Mouse (Mus musculus) right cerebral cortex, postnatal 4 days (tissue): ENCODE results near the gene Nkd1.

Experiments
- DNase-seq: peaks from one replicate; pipeline ENCODE4 v3.0.0-alpha.2; 2022

Nkd1 gene

DNA sequence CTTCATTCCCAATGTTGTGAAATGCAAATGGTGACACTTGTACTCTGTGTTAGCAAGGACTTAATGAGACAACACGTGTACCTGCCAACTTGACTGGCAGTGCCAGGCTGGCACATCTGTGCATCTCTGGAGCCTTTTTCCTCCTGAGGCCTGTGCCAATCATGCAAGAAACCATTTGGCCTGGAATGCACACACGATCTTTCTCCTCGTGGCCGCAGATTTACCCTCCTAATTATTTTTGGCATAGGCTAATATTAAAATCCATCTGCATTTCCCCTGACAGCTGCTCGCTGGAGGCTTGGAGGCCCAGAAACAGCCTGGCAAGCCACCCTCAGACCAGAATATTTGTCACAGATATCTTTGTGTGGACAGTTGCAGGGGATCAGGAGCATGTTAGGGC is 56.5 kb downstream of the Nkd1 start:
- no peak for DNase-seq

DNA sequence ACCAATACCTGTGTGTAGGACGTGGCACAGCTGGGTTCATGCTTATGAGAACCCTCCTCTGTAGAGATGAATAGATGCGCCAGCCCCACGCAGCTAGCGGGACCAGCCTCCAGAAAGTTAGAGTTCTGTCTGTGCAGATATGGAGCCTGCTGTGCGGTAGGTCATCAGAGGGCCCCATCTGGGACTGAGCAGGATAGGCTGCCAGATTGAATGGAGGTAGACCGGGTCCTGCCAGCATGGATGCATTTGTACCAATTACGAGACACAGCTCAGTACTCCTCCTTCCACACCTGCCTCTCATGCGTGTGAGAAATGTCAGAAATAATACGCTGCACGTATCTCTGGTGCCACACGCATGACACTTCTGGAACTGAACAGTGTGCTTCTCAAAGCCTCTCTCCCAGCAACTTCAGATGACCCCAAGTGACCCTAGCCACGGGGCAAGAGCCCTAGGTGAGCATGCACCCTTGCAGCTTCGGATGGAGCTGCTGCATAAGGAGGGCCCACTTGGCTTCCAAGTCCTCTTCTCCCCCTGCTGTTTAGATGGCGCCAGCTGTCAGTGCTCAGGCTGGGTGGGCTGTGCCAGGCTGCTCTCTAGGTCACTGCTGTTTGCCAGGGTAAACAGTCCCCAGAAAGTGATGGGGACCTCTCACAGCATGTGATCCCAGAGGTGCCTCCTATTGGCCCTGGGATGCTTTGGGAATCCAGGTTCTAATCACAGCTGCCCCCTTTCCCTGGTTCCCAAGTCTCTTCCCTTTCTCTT is 57.4 kb downstream of the Nkd1 start:
- DNase-seq, result no peak

DNA sequence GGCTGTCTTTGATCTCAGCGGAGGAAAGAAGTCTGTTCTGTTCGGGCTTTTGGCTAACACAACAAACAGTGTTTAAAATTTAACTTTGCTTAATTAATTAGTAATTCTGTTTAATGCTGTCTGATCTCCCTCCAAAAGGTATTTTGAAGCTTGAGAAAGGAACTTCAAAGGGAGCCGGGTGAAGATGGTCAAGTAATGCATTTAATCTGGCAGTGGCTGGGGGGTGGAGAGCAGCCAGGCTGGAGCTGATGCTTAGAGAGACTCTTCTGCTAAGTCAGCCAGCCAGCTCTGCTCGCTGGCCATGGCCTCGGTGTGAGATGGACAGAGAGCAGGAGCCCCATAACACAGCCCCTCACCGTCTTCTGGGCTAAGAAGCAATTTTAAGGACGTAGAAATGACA is 58.1 kb downstream of the Nkd1 start:
- DNase-seq, result no peak

DNA sequence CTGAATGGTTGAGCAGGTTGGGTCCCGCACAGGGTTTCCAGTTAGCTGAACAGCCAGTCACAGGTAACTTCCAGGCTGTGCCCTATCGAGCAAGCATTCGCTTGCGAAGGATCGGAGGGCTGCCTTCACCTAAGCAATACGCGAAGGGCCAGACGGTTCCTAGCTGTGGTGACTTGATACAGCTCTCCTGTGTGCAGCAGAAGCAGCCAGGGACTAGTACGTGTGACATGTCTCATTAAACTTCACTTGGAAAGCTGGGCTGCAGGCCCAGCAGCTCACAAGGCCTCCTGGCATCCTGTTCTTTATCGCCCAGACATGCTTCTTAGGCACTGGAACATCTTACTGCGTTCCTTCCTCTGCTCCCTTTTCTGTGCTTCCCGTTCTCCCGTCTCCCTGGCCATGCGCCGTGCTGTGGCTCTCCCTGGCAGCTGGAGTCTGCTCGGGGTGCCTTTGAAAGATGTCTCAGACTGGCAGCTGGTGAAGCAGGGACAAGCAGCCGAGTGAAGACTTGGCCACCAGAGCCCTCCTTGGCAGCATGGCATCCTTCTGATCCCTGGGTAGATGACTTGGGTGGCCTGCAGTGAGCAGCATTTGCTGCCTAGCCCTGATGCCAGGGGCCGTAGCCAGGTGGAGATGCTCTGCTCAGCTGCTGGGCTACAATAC is 58.6 kb downstream of the Nkd1 start:
- DNase-seq, result no peak

DNA sequence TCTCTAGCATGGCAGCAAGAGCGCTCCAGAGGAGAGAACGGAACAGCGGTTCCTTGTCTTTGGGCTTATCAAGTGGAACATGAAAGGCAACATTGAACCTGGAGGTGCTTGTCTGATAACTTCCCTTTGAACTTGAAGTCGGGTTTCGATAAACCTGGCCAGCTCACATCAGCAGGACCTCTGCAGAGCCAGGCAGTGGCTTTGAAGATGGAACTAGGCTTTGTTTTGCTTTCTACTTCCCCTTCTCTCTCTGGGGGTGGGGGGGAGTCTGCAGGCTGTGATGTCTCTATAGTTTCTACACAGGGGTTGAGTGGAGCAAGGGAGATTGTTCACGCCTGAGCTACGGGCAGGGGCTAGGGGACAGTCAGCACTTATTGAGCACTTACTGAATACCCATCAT is 59.6 kb downstream of the Nkd1 start:
- no peak for DNase-seq

DNA sequence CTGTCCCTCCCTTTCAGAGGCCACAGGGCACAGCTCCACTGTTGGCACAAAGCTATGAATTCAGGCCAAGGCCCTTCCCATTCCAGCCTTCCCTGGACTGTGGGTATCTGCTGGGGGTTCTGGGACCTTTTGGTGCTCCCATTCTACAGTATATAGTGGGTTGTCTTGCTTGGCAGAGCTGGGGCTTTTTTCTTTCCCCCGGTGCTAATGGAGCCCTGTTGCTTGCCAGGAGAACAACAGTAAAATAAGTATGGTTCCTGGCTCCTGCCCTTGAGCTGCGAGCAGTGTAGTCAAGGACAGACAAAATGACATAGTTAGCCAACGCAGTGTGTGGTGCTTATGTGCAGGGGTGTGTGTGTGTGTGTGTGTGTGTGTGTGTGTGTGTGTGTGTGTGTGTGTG is 62.7 kb downstream of the Nkd1 start:
- no peak for DNase-seq

DNA sequence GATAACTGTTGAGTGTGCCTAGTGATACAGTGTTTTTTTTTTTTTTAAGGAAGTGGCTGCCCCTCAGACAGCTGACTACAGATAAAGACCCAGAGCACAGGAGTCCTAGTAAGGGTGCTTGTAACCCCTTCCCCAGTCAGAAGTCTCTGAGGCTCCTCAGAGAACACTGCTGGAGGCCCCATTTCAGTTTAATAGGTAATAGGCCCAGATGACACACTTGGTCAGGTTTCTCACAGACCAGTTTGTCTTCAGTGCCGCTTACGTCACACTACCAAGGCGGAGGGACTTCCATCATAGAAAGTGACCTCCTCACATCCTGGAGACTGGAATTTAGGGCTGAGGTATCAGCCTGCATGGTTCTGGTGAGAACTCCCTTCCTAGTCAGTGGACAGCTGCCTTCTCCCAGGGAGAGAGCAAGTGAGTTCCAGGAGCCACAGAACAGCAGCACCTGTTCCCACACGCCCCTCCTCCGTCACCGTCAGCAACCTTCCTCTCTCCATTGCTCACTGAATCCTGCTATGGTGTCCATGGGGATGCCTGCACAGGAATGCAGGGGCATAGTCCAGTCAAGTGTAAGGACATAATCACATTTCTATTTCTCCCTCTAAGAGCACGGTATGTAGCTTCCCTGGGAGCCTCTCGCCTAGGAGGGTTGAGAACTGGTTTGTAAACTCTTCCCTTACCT is 67.2 kb downstream of the Nkd1 start:
- no peak for DNase-seq

DNA sequence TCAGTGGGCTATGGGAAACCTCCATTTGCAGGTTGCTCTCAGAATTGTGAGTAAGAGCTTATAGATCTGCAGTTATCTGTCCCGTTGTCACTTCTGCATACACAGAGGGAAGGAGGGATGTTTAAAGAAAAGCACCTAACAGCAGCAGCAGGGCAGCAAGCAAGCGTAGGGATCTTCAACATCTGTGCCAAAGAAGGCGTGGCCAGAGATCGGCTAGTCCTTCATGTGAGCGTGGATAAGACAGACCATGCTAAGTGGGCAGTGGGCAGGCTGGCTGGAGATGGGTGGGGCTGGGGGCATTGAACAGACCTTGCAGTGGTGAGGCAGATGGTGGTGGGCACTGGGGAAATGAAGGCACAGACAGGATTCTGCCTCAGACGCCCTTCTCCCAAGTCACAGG is 69.1 kb downstream of the Nkd1 start:
- no peak for DNase-seq

DNA sequence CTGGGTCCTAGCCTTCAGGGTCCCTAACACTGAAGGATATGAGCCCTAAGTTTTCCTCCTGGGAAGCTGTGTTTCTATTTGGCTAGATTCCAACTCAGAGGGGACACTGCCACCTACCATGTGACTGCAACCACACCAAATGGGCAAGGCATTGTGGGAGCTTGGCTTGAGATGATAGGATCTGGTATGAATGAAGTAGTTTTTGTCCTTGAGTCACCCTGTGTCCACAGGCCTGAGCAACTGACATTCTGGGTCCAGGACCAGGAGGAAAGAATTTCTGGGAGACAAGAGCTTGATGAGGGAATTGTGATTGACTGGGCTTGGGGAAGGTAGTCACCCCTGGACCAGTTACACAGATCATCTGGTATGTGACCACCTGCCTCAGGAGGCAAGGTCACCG is 72.8 kb downstream of the Nkd1 start:
- no peak for DNase-seq

DNA sequence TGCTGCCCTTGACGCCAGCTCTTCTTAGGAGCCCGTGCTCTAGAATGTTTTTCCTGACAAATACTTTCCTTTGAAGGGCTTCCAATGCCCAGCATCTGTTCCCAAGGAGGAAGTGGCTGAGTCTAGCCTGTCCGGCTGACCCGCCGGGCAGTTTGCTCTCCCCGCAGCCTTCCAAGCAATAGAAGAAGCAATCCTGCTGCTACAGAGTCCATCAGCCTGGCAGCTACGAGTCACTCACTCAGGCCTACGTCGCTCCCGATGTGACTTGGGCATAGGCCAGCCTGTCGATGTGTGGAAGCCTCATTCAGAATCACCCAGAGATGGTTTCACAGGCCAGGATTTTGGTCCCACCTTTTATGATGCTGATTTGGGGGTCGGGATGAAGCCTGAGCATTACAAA is 74.9 kb downstream of the Nkd1 start:
- no peak for DNase-seq

DNA sequence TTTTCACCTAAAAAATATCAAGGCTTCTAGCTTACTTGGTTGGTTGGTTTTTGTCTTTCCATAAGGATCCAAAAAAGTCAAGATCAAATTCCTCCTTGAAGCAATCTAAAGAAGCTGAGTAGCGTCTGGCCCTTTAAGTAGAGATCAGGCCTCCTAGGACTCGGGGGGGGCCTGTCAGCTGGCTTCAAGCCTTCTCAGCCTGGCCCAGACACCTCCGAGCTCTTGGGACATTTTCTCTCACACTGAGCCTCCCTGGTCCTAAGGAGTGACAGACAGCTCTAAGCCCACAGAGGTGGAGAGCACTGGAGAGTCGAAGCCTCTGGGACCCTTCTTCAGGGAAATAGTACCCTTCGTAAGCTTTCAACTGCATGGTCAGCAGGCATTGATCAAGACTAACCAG is 77.4 kb downstream of the Nkd1 start:
- DNase-seq, result no peak

DNA sequence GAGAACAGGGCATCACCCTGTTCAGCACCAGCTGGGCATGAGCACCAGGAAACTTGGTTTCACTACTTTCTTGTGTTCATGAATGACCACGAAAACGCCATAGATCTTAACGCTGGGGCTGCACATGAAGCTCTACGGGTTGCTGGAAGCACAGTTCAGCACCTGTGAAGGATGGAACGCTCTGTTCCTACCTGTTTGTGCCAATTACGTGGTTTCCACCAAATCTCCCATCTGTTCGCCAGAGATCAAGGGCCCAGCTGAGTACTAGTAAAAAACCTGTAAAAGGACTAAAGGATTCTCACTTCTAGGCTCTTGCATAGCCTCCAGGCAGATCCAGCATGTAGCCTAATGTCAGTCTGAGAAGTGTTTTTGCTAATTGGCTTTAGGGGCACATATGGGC is 78.3 kb downstream of the Nkd1 start:
- DNase-seq, result no peak

DNA sequence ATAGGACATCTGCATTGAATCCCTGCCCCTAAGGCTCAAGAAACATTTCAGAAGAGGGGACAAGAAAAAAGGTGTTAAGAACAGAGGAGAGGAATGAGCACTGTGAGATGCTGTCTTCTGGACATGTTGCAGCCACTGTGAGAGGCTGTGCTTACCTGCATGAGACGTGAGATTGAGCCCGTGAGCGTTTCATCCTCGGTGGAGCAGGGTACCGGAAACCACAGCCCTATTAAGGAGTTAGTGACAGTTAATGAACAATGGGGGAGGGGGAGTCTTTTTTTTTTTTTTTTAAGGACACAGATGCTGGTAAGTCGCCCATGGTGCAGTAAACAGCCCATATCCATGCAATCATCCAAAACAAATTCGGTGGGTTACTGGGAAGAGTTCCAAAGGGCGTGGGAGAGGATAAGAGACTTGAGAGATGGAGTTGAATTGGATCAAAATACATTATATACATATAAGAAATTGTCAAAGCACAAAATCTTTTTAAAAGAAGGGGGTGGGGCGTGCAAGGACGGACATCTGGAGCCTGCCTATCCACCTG is 82.4 kb downstream of the Nkd1 start:
- DNase-seq, result no peak

DNA sequence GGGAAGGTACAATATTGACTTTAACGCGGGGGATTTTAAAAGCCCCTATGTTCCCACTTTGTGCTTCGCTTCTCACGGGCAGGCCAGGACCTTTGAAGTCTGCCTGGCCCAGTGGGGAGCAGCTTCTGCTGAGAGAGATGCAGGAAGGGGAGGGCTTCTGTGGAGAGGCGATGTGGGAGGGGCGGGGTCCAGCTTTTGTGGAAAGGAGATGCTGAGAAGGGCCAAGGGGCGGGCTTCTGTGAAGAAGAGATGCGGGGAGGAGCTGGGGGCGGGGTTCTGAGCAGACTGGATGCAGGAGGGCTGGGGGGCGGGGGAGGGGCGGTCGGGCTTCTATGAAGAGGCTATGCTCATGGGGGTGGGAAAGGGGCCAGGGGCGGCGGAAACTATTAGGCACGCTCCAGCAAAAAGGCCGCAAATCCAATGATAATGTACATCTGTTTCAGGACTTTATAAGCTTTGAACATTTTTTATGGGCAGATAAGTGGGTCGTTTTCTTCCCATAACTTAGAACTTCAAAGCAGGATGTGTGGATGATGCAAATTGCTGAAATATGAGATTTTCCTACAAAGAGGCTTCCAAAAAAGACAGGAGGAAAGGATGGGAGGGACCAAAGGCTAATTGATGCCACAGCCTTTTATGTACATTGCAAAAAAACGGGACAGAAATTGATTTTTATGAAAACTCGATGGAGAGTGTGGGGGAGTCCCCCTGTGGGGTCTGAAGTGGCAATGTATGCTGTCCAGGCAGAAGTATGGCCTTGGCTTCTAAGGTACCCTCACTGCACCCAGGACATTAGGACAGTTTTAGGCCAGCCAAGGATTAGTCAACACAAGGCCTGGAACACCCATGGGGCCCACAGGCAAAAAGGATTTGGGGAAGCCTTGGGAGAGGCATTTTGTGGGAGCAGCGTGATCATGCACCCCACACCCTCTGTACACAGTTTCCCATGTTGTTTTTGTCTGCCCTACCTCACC is 83.2 kb downstream of the Nkd1 start:
- peak; percentile 71 for DNase-seq

DNA sequence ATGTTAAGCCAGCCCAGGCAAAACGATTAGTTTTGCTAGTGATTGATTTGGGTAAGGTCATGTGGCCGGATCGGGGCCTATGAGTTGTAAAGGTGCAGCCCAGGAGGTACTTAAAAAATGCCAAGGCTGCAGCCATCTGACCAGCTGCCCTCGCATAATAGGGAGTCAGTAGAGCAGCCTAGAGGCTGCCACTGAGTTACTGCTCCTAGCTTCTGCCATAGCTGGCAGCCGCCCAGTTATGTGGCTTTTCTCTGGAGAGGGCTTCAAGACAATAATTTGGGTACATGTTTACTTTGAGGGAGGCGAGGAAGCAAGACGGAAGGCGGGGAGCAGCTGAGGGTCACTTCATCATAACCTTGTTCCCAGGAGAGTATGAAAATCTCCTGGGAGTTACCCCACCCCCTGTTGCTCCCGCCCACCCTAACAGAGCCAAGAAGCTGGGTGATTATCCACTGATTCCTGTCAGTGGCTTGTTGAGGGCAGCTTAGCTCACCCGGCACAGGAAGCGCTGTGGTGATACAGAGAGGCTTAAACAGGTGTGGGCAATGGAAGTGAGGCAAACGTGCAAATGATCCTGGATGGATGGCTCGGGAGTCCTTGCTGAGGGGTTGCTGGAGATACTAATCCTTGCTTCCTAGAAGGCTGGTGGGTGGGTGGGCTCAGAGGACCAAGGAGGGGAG is 84.3 kb downstream of the Nkd1 start:
- no peak for DNase-seq

DNA sequence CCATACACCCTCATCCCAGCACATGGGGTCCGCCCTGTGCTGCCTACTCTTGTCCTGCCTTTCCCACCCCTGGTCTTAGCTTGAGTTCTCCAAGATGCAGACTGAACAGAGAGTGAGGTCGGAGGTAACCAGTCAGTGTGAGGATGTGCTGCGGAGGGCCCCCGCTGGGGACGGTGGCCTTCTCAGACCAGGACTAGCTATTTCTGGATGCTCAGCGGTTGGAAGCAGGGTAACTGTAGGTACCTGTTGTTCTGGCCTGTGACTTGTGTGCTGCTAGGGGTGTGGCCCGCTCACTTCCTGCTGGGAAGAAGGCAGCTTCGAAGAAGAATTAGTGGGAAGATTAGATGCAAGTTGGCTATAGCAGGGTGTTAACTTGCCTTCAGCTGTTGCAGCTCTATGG is 87.9 kb downstream of the Nkd1 start:
- no peak for DNase-seq

DNA sequence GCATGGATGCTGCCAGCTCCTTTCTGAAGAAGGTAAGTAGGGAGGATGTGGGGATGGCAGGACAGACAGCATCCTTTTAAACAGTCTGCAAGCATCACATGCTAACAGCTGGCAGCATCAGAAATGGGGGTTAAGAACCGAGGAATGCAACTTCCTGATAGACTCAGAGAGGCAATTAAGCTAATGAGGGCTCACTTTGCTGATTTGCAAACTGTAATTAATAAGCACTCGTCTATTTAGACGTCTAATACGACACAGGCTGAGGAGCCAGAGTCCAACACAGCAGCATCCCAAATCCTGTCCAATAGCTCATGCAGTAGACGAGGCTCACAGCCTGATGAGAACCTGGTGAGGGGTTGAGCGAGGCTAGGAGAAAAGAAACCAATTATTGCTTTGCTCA is 89.1 kb downstream of the Nkd1 start:
- DNase-seq, result no peak

DNA sequence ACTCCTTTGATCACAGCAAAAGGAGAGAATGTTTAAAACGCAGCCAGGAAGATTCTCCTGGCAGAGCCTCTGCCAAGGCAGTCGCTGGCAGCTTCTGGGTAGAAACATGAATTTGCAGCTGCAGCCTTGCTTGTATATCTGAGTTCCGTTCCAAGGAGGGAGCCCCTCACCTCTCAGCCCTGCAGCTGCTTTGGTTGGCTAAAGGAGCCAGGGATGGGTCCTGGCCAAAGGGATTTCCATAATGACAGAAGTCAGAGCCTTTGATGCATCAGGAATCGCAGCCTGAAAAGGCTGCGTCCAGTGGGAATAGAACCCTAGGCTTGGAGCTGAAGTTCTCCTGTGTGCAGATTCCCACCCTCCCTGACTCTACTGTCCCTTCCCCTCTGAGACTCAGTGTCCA is 93.8 kb downstream of the Nkd1 start:
- no peak for DNase-seq

DNA sequence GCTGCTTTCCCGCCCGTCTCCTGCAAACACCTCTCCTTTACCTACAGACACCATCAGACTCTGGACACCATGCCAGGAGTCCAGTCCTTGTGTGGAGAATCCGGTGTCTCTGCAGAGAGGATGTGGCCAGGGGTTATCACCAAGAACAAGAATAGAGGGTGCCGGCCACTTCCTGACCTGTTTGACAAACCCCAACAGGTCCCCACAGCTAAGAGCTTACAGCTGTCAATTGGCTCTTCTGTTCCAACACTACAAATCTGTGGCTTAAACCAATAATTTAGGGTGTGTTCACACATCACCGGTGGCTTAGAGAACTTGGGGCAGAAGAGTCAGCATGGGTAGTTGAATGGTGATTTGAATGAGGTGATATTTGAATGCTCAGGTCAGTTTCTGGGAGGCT is 97.5 kb downstream of the Nkd1 start:
- DNase-seq, result no peak

DNA sequence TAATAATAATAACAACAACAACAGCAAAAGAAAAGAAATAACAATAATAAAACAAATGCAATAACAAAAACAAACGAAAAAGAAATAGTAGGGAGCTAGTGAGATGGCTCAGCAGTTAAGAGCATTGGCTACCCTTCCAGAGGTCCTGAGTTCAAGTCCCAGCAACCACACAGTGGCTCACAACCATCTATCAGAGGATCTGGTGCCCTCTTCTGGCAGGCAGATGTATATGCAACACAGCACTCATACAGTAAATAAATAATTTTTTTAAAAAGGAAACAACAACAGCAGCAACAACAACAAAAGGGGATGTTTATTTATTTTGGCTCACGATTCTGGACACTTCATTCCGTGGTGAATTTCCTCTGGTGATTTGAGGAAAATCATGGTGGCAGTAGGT is 98.4 kb downstream of the Nkd1 start:
- no peak for DNase-seq

DNA sequence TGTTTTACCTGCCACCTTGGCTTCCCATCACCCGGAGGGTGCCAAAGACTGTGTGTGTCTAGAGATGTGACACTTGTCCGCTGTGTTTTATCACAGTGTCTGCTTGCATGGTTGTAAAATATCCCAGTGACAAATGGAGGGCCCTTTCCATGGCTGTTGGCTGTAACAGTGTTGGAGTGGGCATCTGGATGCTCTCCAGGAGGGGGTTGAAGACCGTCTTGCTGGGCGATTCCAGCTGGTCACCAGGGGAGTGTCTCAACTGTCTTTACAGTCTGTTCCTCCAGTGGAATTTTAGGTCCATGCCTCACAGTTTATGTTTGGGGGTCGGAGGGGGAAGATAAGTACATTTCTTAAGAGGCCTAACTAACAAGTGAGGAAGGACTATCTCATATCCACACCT is 99.8 kb downstream of the Nkd1 start:
- no peak for DNase-seq

DNA sequence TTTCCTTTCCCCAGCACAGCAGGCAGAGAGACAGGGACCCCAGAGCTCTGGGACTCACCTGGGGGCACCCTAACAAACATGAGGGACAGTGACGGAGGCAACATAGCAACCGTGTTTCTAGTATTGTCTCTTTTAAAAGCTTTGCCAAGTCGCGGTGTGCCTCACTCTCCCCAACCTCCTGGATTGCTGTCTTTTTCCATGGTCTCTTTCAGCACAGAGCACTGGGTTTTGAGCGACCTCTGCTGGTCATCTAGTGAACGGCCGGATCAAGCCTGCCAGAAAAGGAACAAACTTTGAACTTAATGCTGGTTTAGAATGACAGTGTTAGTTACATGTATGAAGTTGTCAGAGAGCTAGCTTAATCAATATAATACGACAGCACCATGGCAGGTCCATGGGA is 100.3 kb downstream of the Nkd1 start:
- peak; percentile 82 for DNase-seq
